Mouse (Mus musculus) thymus, postnatal 10 days (tissue): ENCODE measurements at regions not wholly inside any gene's neighbourhood (a gene's known extent, or its start where the extent isn't known, plus 50 kb on each side); places are given as distances from the start of the nearest gene placed in this dataset.
"Not testable (repeated sequence)": the region's sequence is repeated elsewhere in the genome, so short reads cannot be mapped to it uniquely, and the experiment has no call there.

Source experiments
- DNase-seq, 2 experiments: peaks; one replicate each; pipeline ENCODE4 v3.0.0; 2021; ENCODE audit warnings: low spot score in 2 of 2

DNA sequence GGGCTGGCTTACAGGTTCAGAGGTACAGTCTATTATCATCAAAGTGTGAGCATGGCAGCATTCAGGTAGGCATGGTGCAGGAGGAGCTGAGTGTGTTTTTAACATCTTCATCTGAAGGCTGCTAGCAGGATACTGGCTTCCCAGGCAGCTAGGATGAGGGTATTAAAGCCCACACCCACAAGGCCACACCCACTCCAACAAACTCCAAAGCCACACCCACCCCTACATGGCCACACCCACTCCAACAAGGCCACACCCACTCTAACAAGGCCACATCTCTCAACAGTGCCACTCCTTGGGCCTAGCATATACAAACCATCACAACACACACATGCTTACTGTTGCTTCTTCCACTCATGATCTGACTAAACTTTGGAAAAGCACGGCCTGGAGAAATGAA is 172.5 kb downstream of the Msrb3 start:
- DNase-seq = no peak

DNA sequence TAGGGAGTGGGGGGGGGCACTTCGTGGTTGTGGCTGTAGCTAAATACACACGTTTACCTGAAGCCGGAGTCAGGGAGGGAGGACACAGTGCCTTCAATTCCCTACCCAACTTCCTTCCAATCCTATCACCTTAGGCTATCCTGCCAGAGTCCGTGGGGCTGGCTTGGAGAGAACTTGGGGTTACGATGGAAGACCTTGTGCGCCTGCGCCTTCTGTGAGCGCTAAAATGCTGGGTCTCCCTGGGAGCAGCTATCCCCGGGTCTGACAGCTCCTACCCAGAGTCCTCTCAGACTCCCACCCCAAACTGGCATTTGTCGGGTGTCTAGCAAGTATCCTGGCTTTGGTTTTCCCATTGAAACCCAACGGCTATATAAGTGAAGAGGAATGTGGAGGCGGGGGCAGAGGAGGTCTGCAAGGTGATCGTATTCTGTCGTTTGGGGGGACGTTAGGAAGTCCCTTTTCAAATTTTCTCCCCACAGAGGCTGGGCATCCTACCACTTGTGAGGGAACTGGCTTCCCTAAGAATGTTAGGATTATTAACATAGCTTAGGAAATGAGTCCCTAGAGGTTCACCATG is 176.9 kb downstream of the Msrb3 start:
- DNase-seq = no peak

DNA sequence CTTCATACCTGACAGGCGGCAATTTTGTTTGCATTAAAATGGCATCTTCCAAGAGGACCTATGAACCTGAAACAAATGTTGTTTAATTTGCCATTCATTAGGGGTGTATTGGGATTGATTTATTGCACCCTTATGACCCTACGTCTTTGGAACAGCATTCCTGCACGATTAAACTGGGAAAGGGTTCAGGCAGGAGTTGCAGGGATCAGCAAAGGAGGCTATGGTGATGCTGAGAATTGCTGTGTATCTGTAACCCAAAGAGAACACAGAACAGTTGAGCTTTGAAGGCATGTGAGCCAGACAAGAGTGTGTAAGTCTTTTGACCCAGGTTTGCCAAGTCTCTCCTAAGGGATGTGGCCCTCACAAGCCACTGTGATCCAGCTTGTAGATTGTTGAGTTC is 177.9 kb downstream of the Msrb3 start:
- DNase-seq = no peak

DNA sequence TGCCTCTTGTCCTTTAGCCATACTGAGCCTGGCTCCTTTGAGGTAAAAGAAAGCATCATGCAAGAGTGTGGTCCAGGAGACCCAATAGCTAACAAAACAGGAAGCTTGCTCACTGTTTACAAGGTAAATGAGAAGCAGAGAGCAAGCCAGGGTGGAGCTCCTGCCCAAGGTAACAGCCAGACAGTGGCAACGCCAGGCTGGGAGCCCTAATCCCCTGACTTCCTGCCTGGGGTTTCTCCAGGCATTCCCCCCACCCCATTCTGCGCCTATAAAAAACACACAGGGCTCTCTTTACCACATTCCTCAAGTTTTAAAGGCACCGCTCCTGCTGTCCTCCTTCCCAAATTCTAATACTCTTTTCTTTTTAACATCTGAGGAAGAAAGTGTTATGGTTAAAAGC is 178.8 kb downstream of the Msrb3 start:
- no peak for DNase-seq

DNA sequence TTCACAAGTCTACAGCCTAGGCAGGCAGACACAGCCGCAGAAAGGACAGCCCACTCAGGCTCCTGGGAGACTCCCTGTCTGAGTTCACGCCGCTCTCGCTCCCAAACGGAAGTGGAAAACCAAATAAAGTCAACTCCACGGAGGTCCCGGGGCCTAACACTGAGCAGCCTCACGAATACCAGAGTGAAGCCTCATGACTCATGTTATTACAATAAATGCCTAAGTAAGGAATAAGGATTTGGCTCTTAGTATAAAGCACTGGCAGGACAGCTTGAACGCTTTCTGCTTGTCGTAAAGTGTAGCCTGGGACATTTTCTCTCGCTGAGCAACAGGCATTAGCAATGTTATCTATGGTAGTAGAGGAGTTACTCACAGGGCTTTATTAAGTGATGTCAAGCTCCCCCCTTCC is 181.7 kb downstream of the Msrb3 start:
- no peak for DNase-seq

DNA sequence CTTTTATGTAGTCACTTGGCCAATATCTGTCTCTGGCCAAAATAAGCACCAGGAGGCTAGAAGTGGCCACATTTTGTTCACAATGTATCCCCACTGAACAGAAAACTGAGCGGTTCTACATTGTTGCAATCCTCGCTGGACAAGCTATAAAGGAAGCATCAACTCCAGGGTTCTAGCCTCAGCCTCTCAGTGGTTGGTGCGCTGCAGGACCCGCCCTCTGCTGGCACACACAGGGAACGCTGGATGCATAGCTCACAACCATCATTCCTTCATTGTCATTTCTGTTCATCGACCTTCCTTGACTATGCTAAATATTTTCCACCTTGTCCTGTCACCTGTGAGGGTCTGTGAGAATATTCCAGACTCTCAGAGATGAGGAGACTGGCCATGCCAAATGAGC is 182.5 kb downstream of the Msrb3 start:
- no peak for DNase-seq

DNA sequence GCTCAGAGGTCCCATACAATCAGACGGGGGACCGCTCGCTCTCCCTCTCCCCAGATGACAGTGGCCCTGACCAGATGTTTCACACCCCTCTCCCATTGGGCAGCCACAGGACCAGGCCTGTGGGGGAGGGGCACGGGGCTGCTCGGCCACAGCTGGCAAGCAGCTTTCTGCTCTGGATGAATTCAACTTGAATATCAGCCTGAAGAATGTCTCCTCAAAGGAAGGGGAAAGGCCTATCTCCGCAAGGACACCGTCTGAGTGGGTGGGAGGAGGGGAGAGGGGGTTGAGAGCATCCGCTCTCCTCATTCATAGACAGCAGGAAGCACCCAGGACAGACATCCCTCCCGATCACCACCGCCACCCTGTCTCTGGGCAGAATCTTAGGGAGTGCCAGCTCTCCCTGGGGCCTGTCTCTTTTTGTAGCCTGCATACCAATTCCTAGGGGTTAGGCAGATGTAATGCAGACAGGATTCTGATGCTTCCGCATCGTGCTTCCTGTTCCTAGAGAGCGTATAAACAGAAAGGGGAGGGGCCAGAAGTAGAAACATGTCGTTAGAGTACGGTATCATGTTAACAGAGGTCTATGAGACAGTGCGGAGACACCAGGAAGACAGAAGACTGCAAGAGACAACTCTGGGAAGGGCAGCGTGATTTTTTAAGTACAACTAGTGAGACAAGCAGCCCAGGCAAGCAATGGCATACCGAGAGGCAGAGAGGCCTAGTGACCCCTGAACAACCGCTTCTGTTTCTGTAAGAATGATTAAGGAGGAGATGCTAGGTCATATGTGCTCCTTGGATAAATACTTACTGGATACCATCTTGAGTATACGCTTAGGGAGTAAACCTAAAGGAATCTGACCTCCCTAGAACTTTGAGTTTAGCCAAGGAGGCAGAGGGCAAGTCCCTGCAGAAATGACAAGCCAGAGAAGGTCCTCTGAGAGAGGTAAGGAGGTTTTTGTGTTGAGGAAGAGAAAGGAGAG is 190.8 kb downstream of the Msrb3 start:
- DNase-seq = no peak

DNA sequence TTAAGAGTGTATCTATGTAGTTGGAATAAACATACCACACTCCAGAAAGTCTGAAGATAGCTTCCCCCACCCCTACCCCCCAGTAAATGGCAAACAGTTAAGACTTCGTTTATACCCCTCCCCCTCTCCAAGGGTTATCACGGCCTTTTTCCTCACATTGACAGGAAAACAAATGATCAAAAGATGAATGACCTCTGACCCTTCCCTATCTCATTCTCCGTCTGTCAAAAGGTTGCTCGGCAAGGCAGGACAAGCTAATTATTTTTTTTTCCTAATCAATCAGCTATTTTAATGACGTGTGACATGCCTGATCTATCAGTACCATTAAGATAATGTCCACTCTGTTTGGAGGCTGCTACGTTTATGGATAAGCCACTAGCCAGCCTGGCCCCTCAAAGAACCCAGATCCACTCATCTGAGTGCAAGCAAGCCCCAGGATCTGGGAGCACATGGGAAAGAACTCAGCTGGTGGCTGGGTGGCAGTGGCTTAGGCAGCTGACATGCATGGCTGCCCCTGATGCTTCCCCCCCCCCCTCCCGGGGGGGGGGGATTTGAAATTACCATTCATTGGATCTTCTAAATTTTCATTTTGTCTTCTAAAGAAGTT is 192.1 kb downstream of the Msrb3 start:
- no peak for DNase-seq

DNA sequence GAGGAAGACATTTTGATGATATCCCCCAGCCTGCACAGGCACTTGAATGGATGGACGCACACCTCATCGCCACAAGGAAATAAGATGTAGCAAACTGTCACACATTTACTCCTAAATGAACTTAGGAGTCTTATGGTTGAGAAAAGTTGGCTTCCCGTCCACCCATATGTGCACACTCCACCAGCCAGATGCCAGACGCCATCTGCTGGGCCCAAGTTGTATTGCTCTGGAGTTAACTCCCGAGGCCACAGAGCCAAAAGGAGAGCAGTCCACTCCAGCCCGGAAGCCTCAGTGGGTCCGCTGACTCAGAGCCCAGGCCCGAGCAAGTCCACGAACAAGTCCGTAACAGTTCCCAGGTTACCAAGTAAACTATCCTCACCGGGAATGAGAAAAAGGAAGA is 197.1 kb downstream of the Msrb3 start:
- DNase-seq = peak; percentile 46 to 68

DNA sequence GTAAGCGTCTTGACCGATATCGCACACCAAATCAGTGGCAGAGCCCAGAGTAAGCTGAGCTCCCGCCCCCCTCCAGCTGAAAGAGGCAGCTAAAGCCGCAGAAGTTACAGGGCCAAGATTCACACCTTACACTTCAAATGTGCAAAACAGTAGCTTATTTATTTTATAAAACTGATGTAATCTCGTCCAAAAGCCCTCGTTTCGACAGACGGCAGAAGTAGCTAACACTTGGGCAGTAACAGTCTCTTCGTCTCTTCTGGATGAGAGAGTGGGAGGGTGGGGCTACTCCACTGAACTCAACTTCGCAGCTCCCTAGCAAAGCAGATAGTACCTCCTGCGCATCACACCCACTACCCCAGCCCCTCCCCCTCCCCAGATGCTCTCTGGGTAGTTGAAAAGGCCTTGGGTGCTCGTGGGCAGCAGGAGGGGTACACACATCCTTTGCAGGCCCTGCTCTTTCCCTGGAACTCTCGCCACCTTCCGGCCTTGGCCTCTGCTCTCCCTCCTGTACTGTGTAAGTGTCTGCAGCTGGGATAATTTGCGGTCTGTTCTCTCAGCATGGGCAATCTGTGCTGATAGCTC is 201.5 kb downstream of the Msrb3 start:
- DNase-seq = peak in 1 of 2 experiments; percentile 17

DNA sequence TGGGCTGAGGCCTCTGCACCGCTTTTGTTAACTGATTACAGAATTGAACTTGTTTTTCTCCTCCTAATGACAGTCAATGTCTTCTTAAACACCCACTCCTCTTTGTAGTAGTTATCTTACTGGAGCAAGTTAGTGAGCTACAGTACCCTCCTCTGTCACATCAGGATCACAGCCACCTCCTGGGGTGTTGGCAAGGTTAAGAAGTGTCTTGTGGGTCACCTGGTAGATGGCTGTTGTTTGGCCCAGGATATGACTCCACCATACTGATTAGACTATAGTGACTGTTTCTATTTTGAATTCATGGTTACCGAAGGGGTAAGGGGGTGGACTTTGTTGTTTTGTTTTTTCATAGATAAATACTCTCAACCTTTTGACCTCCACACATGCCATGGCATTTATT is 202.4 kb downstream of the Msrb3 start:
- no peak for DNase-seq

DNA sequence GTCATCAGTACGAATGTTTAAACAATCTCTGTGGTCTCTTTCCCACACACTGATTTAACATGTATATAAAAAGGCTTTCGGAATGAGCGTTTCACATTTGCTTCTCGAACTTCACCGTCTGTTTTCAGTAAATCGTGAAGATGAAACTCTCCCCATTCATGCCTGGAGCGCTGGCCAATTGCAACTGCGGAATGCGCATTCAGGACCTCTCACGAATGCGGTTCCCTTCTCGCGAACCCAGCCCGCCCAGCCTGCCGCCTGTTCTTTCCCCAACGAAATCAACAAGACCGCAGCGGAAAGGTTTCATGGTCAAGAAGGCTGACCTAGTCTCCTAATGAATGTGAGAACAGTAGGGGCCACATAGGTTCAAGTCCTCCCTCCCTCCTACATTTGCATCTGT is 204.4 kb downstream of the Msrb3 start:
- no peak for DNase-seq

DNA sequence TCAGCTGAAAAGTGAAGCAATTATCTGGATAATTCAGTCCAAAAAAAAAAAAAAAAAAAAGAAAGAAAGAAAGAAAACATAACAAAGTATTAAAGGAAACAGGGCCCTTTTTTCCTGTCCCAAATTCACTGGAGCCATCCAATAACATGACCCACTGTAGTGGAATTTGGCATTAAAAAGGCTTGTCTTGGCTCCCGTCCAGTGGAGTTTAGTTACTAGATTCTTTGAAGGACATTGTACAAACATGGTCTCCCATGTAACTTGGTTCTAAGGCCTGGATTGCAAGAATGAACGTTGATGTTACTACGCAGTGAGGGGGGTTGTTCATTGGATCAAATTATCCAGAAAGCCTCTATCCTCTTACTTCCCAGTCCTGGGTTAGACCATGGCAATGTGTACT is 207.4 kb downstream of the Msrb3 start:
- DNase-seq = no peak

DNA sequence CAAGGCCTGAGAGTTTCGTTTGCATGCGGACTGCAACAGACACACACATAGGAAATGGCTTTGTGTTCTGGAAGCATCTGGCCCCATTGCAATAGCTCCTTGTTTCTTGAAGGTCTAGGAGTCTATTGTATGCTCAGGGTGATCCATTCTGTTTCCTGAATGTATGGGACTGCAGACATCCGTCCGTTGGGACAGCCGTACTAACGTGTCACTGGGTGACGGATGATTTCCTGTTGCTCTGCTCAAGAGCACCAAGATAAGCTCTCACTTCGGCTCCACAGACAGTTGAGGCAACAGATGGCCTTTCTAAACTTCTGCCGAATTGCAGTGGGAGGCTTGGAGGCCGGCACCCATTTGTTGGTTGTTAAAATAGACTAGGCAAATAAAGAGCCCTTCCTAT is 209.9 kb upstream of the Hmga2 start:
- peak in 1 of 2 experiments; percentile 20 for DNase-seq

DNA sequence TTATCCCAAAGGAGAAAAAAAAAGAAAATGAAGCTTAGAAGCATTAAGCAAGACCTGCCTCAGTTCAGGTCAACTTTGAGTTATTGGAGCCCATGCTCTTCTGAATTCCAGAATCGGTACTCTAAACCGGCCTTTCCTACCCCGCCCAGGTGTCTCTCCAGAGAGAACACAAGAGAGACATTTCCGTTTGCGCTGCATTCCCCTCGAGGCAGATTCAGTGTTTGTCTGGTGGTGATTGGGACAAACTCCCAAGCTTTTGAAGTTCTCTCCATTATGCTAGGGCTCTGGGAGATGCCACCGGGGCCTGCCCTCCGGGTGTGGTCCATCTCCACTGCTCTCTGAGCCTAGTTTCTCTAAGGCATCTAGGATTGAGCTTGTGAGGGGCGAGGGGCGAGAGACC is 205.8 kb upstream of the Hmga2 start:
- no peak for DNase-seq

DNA sequence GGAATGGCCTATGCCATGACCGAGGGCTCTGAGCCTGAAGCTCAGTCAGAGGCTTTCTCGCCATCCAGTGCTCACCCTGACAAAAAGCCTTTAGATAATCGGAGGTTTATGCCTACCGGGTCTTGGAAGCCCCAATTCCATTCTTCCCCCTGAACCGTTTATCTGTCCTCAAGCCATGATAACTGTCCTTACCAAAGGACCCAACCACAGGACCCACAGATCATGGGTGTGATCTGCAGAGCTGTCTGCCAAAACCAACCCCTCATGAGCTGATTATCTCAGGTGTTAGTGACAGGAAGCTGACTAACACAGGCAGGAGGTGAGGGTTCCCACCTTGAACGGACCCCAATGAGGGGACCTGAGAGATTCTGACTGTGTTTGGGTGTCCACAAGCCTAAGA is 203.7 kb upstream of the Hmga2 start:
- no peak for DNase-seq

DNA sequence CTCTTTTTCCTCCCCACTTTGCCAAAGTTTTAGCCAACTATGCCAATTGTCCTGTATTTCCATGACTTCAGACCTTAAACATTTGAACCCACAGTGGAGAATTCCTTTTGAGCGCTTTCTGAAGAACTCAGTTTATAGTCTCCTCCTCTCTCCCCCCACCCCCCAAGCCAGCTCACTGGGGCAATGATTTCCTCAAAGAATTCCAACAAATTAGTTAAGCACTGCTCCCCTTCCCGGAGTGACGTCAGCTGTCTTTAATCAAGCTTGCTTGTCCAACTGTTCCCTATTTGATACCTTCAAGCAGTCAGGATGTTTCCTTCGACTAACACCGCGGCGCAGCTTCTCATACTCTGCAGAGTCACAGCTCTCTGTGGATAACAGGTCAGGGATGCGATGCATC is 202.0 kb upstream of the Hmga2 start:
- no peak for DNase-seq

DNA sequence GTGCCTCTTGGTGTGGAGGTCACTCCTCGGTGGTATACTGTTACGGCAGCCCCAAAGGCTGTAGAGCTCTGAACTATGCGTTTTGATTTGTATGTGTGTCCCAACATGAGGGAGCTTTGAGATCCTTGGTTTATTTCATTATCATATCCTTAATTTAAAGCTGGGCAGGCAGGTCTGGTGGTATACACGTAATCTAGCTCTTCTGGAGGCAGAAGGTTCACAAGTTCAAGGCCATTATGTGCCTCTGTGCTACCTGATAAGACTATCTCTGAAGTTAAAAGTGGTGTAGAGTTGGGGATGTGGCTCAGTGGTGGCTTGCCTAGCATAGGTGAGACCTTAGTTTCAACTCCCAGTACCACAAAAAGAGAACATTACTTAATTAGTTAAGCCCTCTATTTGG is 199.1 kb upstream of the Hmga2 start:
- no peak for DNase-seq

DNA sequence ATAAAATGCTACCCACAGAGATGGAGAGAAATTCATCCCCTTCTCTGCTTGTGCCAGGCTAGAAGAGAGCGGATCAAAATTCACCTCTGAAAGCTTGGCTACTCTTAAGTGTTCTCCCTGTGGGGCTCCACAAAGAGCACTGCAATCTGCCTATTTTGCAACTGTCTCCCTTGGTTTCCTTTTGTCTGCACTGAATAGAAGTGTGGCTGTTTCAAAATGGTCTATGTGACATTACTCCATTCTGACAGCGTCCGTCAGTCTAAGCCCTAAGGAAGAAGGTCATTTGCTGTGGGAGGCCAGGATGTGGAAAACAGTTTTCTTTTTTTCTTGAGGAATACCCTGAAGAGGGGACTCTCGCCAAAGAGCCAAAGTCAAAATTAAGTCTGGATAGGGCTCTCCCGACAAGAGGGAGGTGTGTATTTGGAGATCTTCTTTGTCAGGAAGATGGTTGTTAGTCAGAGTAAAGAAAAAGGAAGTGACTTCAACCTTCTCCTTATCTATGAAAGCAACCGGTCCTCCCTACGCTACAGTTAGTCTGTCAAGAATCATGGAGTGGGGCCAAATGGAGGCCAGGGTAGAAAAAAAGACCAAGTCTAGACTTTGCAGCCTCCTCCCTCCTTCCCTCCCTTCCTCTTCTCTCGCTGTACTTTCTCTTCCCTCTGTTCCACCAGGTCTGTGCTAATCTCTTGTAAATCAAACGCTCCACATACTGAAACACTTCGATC is 198.2 kb upstream of the Hmga2 start:
- no peak for DNase-seq

DNA sequence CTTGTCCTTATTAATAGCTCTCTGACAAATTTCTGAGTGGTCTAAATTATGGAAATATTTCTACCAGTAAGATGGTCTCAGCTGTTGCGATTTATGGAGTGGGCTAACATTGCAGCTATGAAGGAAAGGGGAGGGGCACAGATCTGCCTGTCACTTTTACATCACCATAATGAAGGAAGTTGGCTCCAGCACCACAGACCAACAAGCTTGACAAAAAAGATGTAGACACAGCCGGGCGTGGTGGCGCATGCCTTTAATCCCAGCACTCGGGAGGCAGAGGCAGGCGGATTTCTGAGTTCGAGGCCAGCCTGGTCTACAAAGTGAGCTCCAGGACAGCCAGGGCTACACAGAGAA is 191.4 kb upstream of the Hmga2 start:
- not testable (repeated sequence) for DNase-seq

DNA sequence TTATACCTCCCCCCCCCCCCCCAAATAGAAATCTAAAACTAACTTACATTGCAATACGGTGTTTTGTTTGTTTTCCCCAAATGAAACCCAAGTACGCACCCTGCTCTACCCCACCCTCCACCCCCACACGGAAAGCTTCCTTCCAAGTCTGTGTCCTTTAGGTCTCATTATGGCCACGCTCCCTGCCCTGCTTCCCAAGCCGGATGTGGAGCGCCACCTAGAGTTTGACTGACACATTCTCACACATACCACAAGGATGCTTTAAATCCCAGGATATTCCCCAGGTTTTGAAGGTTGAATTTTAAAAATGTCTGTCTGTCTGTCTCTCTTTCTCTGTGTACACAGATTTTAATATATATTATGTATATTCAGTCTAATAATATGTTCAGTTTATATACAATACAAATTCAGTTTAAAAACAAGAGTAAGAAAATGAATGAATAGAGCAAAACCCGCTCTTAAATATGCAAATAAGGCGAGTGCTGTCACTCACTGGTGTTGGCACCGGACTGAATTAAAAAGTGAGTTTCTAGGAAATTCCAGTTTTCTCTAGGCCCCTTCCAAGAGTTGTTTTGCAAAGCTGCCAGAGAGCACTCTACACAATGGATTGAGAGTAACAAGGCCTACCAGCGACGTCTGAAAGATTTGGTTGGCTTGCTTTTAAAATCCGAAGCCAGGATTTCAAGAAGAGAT is 190.9 kb upstream of the Hmga2 start:
- peak in 1 of 2 experiments; percentile 34 for DNase-seq
